8 mouse cellular contexts compared by ENCODE assay signal in the genomic region with DNA sequence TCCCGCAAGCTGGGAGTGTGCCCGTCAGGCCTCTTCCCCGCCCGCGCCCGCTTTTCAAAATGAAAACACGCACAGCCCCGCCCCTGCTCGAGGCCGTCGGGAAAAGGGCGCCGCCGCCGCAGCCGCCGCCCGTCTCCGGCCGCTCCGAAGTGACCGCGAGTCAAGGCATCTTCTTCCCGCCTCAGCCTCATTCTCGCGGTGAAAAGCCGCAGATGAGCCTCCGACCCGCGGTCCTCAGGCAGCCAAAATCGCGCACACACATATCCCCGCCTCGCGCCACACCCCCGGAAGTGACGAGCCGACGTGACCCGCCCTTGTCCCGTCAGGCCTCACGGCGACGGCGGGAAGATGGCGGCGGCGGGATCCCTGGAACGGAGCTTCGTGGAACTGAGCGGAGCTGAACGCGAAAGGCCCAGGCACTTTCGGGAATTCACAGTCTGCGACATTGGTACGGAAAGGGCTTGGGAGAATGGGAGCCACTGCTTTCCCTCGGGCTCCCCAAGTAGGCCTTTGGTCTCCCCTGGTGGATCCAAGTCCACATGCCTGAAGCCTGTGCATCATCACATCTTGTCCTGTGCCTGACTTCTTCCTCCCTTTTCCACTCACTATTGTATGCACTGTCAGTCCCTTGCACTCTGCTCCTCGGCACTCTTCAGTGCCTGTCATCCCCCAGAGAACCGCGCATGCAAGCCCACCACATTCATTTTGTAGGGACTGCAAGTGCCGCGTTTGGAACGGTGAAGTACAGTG. TPM values are rescaled to one million over a fixed set of nuclear protein-coding genes. Genes with fewer than 3 reads are reported as not detected.
DNase-seq lines count a peak whose midpoint lies in the region; ATAC-seq and TF ChIP-seq lines count a peak whose summit lies in the region.

No protein-coding gene starts in this region.

- WGBS in forebrain, embryonic 12.5 days = under 1% methylated on average over 63 of the region's 63 CpGs
- WGBS in heart, postnatal 0 days = under 1% methylated on average over 63 of the region's 63 CpGs
- under 1% methylated on average over 63 of the region's 63 CpGs for whole genome bisulfite sequencing in liver, embryonic 16.5 days (ENCODE audit: insufficient replicate concordance)
- under 1% methylated on average over 63 of the region's 63 CpGs for WGBS in neural tube, embryonic 13.5 days

- peak; percentile 97 for ATAC-seq in forebrain, embryonic 12.5 days (ENCODE audit: low FRiP score)
- ATAC-seq in heart, postnatal 0 days (ENCODE audit: insufficient read depth, low read depth) = peak; percentile 96
- ATAC-seq in liver, embryonic 16.5 days (ENCODE audit: low read depth) = peak; percentile 97
- ATAC-seq in neural tube, embryonic 13.5 days (ENCODE audit: low read depth) = peak; percentile 95

- DNase-seq in c-Kit-positive CD71-positive TER-119-positive erythroid progenitor cells, embryonic 14.5 days (ENCODE audit: low spot score) = peak; percentile 93
- peak; percentile 85 for DNase-seq in heart, postnatal 0 days (ENCODE audit: low spot score)
- peak; percentile 97 to 98 for DNase-seq in kidney, postnatal 4 days

- peak; percentile 67; the same call in 1 of the 2 replicates for TF ChIP-seq EP300 in heart, postnatal 0 days (IDR thresholded peaks at IDR 0.05; ENCODE audit: low read depth)

- H3K4me2 ChIP-seq in forebrain, embryonic 12.5 days = peak overlapping the region; percentile 78
- H3K4me2 ChIP-seq in heart, postnatal 0 days (ENCODE audit: low read depth, low read length) = peak overlapping the region; percentile 87
- H3K4me2 ChIP-seq in liver, embryonic 16.5 days (ENCODE audit: low read depth, low read length) = peak overlapping the region; percentile 78
- H3K4me2 ChIP-seq in neural tube, embryonic 13.5 days = peak overlapping the region; percentile 83

- H3K36me3 ChIP-seq in E14TG2a.4 (ENCODE audit: insufficient read depth, low read length) = peaks cover 40% of the 10 kb centered on the region
- H3K36me3 ChIP-seq in forebrain, embryonic 12.5 days (replicated peaks) = peaks cover 19% of the 10 kb centered on the region
- H3K36me3 ChIP-seq in heart, postnatal 0 days (replicated peaks; ENCODE audit: control insufficient read depth, insufficient read depth, low read length) = peaks cover 8% of the 10 kb centered on the region; the same call in 1 of the 2 replicates
- H3K36me3 ChIP-seq in liver, embryonic 16.5 days (ENCODE audit: control insufficient read depth, insufficient read depth) = peaks cover 11% of the 10 kb centered on the region
- peaks cover 18% of the 10 kb centered on the region for H3K36me3 ChIP-seq in neural tube, embryonic 13.5 days
- H3K36me3 ChIP-seq in testis, adult 2 months (ENCODE audit: control insufficient read depth, insufficient read depth, low read length) = no peaks in the 10 kb centered on the region

- peak overlapping the region; percentile 97 for H3K4me3 ChIP-seq in E14TG2a.4 (replicated peaks; ENCODE audit: low read length)
- H3K4me3 ChIP-seq in forebrain, embryonic 12.5 days (replicated peaks) = peak overlapping the region; percentile 81
- H3K4me3 ChIP-seq in heart, postnatal 0 days (ENCODE audit: low read depth, low read length) = peak overlapping the region; percentile 80
- peak overlapping the region; percentile 98 for H3K4me3 ChIP-seq in liver, embryonic 16.5 days (ENCODE audit: low read depth, low read length)
- H3K4me3 ChIP-seq in neural tube, embryonic 13.5 days = peak overlapping the region; percentile 64
- H3K4me3 ChIP-seq in testis, adult 2 months (ENCODE audit: control insufficient read depth, low read depth, low read length) = peak overlapping the region; percentile 88

- peaks cover 15% of the 10 kb centered on the region for H3K4me1 ChIP-seq in E14TG2a.4 (replicated peaks; ENCODE audit: low read depth, low read length)
- H3K4me1 ChIP-seq in forebrain, embryonic 12.5 days = peaks cover 18% of the 10 kb centered on the region
- H3K4me1 ChIP-seq in heart, postnatal 0 days (ENCODE audit: control insufficient read depth, insufficient read depth) = 0 out of 2 replicates have a peak, but pooled peaks cover 3% of the 10 kb centered on the region
- peaks cover 14% of the 10 kb centered on the region for H3K4me1 ChIP-seq in liver, embryonic 16.5 days (ENCODE audit: control insufficient read depth, low read depth, low read length)
- H3K4me1 ChIP-seq in neural tube, embryonic 13.5 days (replicated peaks) = peaks cover 23% of the 10 kb centered on the region
- no peaks in the 10 kb centered on the region for H3K4me1 ChIP-seq in testis, adult 2 months (ENCODE audit: control insufficient read depth, insufficient read depth, low read length)

- no peaks in the 10 kb centered on the region for H3K27me3 ChIP-seq in E14TG2a.4 (ENCODE audit: insufficient read depth, low read length)
- no peaks in the 10 kb centered on the region for H3K27me3 ChIP-seq in forebrain, embryonic 12.5 days
- no peaks in the 10 kb centered on the region for H3K27me3 ChIP-seq in heart, postnatal 0 days (ENCODE audit: control insufficient read depth, insufficient read depth, low read length)
- no peaks in the 10 kb centered on the region for H3K27me3 ChIP-seq in liver, embryonic 16.5 days (ENCODE audit: control insufficient read depth, insufficient read depth, low read depth, low read length)
- no peaks in the 10 kb centered on the region for H3K27me3 ChIP-seq in neural tube, embryonic 13.5 days
- no peaks in the 10 kb centered on the region for H3K27me3 ChIP-seq in testis, adult 2 months (ENCODE audit: control insufficient read depth, insufficient read depth, low read length)

- TF ChIP-seq CTCF in E14TG2a.4 (conservative IDR thresholded peaks at IDR 0.05; ENCODE audit: low read length) = no peak
- no peak for TF ChIP-seq CTCF in heart, postnatal 0 days (IDR thresholded peaks at IDR 0.05; ENCODE audit: low read depth)
- TF ChIP-seq CTCF in testis, adult 2 months (IDR thresholded peaks at IDR 0.05; ENCODE audit: control insufficient read depth, insufficient read depth, insufficient replicate concordance, low read depth, low read length) = no peak

- peak overlapping the region; percentile 76 for H3K9ac ChIP-seq in forebrain, embryonic 12.5 days
- peak overlapping the region; percentile 68 for H3K9ac ChIP-seq in heart, postnatal 0 days (replicated peaks; ENCODE audit: low read depth, low read length)
- peak overlapping the region; percentile 86 for H3K9ac ChIP-seq in liver, embryonic 16.5 days (ENCODE audit: low read depth, low read length)
- peak overlapping the region; percentile 80 for H3K9ac ChIP-seq in neural tube, embryonic 13.5 days

- peak overlapping the region; percentile 97 for H3K27ac ChIP-seq in forebrain, embryonic 12.5 days
- peak overlapping the region; percentile 83 for H3K27ac ChIP-seq in heart, postnatal 0 days (ENCODE audit: low read depth)
- H3K27ac ChIP-seq in liver, embryonic 16.5 days (ENCODE audit: low read length) = peak overlapping the region; percentile 100
- H3K27ac ChIP-seq in neural tube, embryonic 13.5 days (replicated peaks) = peak overlapping the region; percentile 94
- H3K27ac ChIP-seq in testis, adult 2 months (ENCODE audit: control insufficient read depth, insufficient read depth, low read depth, low read length) = peak overlapping the region; percentile 94

- no peaks in the 10 kb centered on the region for H3K9me3 ChIP-seq in E14TG2a.4 (ENCODE audit: low read length)
- H3K9me3 ChIP-seq in forebrain, embryonic 12.5 days = no peaks in the 10 kb centered on the region
- no peaks in the 10 kb centered on the region for H3K9me3 ChIP-seq in heart, postnatal 0 days (replicated peaks; ENCODE audit: control insufficient read depth, low read length)
- H3K9me3 ChIP-seq in liver, embryonic 16.5 days (replicated peaks; ENCODE audit: control insufficient read depth, low read length) = no peaks in the 10 kb centered on the region
- H3K9me3 ChIP-seq in neural tube, embryonic 13.5 days = no peaks in the 10 kb centered on the region

- peak; percentile 98 for TF ChIP-seq POLR2A in testis, adult 2 months (IDR thresholded peaks at IDR 0.05; ENCODE audit: control insufficient read depth, low read depth, low read length)

RNA-seq across cellular contexts. Expression of a gene that starts 2.2 kb away (rescaled TPM):
- 52.3 and 62.4 TPM in 2 replicates for polyA plus RNA-seq in forebrain, embryonic 12.5 days (2016; fragmentation: Nextera tagmentation; extraction: Ambion mirVana)
- total RNA-seq in heart, postnatal 0 days (2014; rRNA removed; ENCODE audit: low replicate concordance) = 13.4 and 13.6 TPM in 2 replicates
- polyA plus RNA-seq in heart, postnatal 0 days (2015; fragmentation: Nextera tagmentation; extraction: Ambion mirVana) = 8.3 and 9.7 TPM in 2 replicates
- 27.6 and 31.7 TPM in 2 replicates for polyA plus RNA-seq in liver, embryonic 16.5 days (2015; fragmentation: Nextera tagmentation; extraction: Ambion mirVana)
- polyA plus RNA-seq in neural tube, embryonic 13.5 days (2015; fragmentation: Nextera tagmentation; extraction: Ambion mirVana) = 26.2 and 33.9 TPM in 2 replicates
- polyA plus RNA-seq in testis, adult 2 months (2012; rRNA removed) = 19.3 and 28.0 TPM in 2 replicates

Comparison
In these comparisons a context has a peak if more than half of its experiments do, and no peak if none do; other contexts are left out.
1. Peak in every context shown above with its lines: DNase-seq, ATAC-seq, H3K4me3 ChIP-seq and H3K27ac ChIP-seq.